Mouse (Mus musculus) brain, embryonic 18.5 days (tissue): ENCODE measurements around the gene Gm45717.

Experiments
- DNase-seq: peaks from one replicate; pipeline ENCODE4 v3.0.0-alpha.2; 2012; ENCODE audit warnings: low read depth, low spot score

Gm45717 gene

DNA sequence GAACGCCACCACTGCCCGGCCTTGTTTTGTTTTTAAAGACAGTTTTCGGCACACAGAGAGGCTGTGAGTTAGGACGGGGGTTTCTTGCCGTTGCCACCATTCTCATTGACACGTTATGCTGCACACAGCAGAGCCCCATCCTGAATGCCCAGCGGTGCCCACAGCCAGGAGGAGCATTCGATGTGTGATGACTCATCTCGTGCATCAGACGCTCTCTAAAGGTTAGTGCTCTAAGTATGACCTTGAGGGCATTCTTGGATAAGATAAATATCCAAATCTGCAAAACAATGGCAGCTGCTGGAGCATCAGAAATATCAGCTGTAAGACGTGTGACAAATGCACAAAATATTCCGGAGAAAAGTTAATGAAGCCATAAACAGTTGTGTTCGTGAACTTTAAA lies 48.6 kb downstream of the Gm45717 start:
- no peak for DNase-seq

DNA sequence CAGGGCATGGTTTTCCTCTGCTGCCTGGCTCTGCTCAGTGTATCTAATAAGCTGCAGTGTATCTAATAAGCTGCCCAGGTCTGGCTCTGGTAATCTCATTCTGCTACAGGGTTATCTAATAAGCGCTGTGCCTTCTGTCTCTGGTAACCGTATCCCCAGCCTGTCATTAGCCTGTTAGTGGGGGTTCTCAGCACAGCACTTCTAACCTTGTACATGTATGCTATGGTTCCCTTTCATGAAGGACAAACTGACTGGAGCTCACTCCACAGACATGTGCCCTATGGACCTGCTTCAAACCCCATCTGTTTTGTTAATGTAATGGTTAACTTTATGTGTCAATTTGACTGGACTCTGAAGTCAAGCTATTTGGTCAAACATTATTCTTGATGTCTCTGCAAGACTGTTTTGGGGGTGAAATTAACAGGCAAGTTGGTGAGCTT lies 50.1 kb downstream of the Gm45717 start:
- DNase-seq: no peak

DNA sequence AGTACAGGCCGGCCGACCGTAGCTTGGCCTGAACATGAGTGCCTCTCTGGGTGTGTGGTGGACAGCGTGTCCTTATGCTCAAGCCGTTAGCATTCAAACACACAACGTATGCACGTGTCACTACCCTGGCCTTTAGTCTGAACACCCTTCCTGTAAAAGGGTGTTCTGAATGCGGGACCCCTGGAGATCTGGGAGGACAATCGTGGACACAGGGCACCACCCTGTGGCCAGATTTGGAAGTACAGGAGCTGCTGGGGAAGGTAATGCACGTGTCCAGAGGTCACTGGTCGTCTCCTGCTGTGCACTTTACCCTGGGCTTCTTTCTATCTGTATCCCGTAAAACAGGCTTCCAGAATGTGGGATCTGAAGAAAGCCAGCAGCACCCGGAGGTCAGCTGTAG lies 52.5 kb downstream of the Gm45717 start:
- DNase-seq: no peak

DNA sequence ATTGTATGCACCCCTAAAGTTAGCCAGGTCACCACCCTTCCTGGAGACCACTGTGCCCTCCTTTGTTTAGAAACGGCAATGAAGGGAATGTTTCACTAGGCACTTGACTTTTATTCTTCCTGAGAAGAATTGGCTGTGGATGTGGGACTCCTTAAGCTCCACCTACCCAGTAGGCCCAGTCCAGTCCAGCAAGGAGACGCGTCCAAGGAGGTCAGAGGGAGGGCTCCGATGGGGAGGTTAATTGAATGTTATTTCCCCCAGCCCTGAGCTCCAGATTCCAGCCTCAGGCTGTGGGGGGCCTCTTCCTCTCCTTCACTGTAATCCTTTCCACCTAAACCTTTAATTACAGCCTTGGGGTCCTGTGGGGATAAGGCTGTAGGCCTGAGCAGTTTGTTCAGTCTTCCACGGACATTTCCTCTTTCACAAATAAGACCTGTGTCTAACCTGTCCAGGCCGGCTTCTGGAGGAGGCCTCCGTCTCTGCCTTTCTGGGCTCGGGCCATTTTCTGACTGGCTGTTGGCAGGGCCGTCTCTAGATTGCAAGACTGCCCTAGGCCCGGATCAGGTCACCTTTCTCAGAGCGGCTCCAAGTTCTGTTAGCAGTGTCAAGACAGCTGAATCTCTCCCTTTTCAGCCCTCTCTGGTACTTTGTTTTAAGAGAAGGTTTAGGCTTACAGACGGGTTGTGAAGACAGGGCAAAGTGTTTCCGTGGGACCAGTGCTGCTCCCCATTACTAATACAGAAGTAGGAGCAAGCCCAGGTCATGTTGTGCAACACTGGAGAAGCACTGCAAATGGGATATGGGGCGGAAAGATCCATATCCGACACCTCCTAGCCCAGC lies 53.5 kb downstream of the Gm45717 start:
- DNase-seq: no peak

DNA sequence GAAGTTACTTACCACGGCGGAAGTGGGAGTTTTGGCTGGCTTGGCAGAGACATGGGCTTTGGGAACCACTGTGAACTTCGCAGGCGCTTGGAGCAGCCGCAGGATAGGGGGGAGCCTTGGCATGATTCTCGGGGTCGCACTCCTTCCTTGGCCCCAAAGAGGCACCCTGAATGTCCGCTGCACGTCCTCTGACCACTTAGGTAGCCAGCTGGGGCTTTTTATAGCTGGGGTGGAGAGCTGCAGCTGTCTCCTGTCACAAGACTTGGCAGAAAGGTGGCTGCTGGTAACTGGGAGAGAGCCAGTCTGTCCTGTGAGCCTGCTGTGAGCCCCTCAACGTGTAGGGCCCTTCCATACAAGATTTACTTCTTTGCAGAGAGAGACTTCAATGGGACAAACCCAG lies 55.5 kb downstream of the Gm45717 start, which contains the start of gene Cox8b:
TSS of gene Cox8b (minus strand) at position 227 of the 400 bp plus-strand sequence.
- no peak for DNase-seq
